Mouse (Mus musculus): ENCODE measurements at regions not wholly inside any gene's neighbourhood (a gene's known extent, or its start where the extent isn't known, plus 50 kb on each side); places are given as distances from the start of the nearest gene placed in this dataset.

- TF ChIP-seq MYOD1 (IDR thresholded peaks at IDR 0.05; ENCODE audit: control insufficient read depth, insufficient read length, low read depth) (no peak), CTCF (IDR thresholded peaks at IDR 0.05; ENCODE audit: control insufficient read depth, insufficient read depth, insufficient read length) (no peak), FOSL1 (IDR thresholded peaks at IDR 0.05; ENCODE audit: insufficient read depth, low read length, poor library complexity, severe bottlenecking) (no peak), MYOG (IDR thresholded peaks at IDR 0.05; ENCODE audit: control insufficient read depth, extremely low read depth, insufficient read length) (no peak), CEBPB (IDR thresholded peaks at IDR 0.05; ENCODE audit: low read depth) (no peak)
Measured at GRCm38 (mm10) chr1:57301980-57302331, 75.5 kb upstream of the 1700066M21Rik start.
